Mouse (Mus musculus): ENCODE data around the gene Il1a. TPM values are rescaled to one million over a fixed set of nuclear protein-coding genes. Genes with fewer than 3 reads are reported as not detected.

The Il1a gene
- polyA plus RNA-seq, 1 experiment from 2014 or later, result 0.39 TPM

GRCm38 (mm10) chr2:129297589-129297982, 12.2 kb downstream of the Il1a start:
- Histone ChIP-seq H3K4me1 (peaks cover 15% of the 10 kb centered on the region), H3K4me3 (peak overlapping the region; percentile 73), H3K4me2 (replicated peaks) (peak overlapping the region; percentile 79), H3K27me3 (0 out of 2 replicates have a peak, but pooled peaks cover 2% of the 10 kb centered on the region), H3K27ac (peak overlapping the region; percentile 96), H3K9ac (peak overlapping the region; percentile 87), H3K9me3 (replicated peaks) (no peaks in the 10 kb centered on the region), H3K36me3 (no peaks in the 10 kb centered on the region)
- 3% methylated on average over 10 of the region's 10 CpGs for WGBS
- ATAC-seq (ENCODE audit: low FRiP score), result peak; percentile 84

DNA sequence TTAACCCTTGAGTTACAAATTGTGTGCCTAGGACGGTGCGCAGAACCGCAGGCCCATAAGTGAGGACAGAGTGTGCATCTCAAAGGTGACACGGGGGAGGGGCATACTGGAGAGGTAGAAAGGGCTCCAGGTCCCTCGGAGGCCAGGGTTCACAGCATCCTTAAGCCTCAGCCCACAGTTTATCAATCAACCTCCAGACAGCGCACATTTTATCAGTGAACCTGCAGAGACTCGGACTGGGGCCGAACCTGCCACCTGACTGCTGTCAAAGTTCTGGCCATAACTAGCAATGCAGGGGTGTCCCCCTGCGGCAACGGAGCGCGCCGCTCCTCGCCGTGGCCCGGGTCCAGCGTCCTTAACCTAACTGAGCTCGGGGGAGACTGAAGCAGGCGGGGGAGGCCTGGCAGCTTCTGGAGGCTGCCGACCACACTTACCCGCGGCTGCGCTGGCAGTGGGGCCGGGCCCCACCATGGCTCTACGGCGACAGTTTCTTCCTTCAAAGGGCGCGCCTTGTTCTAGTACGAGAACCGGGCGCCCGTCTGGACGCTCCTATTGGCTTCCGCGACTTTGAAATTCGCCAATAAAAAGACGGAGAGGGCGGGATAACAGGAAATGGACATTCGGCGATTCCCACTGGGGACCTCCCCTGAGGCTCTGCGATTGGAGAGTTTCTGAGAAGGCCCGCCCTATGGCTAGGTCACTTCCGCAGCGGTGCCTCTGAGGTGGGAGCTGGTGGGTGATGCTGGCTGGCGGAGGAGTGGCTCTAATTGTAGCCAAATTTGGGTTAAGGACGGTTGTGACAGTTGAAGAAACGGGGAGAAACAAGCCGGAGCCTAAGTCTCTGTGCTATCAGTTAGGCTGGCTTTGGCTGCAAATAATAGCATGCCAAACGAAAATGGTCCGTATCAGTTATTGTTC, 12.8 kb downstream of the Il1a start, which contains the start of gene Ckap2l:
Gene Ckap2l, minus strand, starts transcription at position 542 of the 918 bp plus-strand sequence.
- no peaks in the 10 kb centered on the region for H3K9me3 ChIP-seq (replicated peaks)
- H3K4me2 ChIP-seq (replicated peaks), result peak within 1 kb of the TSS; percentile 79
- H3K36me3 ChIP-seq, result no peaks in the 10 kb centered on the region
- WGBS, result under 1% methylated on average over 49 of the region's 50 CpGs
- peak within 1 kb of the TSS; percentile 87 for H3K9ac ChIP-seq
- 0 out of 2 replicates have a peak, but pooled peaks cover 2% of the 10 kb centered on the region for H3K27me3 ChIP-seq
- H3K4me1 ChIP-seq, result peaks cover 15% of the 10 kb centered on the region
- H3K27ac ChIP-seq, result peak within 1 kb of the TSS; percentile 96
- H3K4me3 ChIP-seq, result peak within 1 kb of the TSS; percentile 73
- peak; percentile 100 for ATAC-seq (ENCODE audit: low FRiP score)

DNA sequence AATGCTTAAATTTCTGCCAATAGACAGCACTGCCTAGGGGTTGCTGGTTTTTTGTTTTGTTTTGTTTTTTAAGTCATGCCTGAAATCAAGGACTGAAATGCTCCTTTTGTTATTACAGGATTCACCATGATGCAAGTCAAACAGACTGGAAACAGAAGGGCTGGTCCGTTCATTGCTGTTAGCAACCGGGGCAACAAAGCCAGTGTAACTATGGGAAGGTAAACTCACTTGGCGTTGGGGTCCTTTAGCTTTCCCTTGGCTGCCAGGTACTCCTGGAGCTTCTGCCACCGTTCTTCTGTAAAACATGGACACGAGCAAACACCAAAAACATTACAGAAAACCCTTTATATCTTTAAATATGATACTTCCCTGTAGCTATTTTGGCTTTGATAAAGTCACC, 13.7 kb downstream of the Il1a start:
- ATAC-seq (ENCODE audit: low FRiP score), result no peak
- Histone ChIP-seq H3K27ac (no peak overlapping the region), H3K27me3 (0 out of 2 replicates have a peak, but pooled peaks cover 2% of the 10 kb centered on the region), H3K4me1 (peaks cover 15% of the 10 kb centered on the region), H3K4me3 (peak overlapping the region; percentile 73), H3K9me3 (replicated peaks) (no peaks in the 10 kb centered on the region), H3K4me2 (replicated peaks) (peak overlapping the region; percentile 70), H3K9ac (peak overlapping the region; percentile 70), H3K36me3 (peaks cover 2% of the 10 kb centered on the region; the same call in 1 of the 2 replicates)
- WGBS, result 63% methylated on average over 5 of the region's 5 CpGs

GRCm38 (mm10) chr2:129295075-129295474, 14.7 kb downstream of the Il1a start:
- H3K9ac ChIP-seq, result no peak overlapping the region
- peaks cover 4% of the 10 kb centered on the region; the same call in 1 of the 2 replicates for H3K36me3 ChIP-seq
- H3K4me3 ChIP-seq, result no peak overlapping the region
- whole genome bisulfite sequencing, result 90% methylated on average over 5 of the region's 5 CpGs
- H3K27ac ChIP-seq, result no peak overlapping the region
- no peaks in the 10 kb centered on the region for H3K27me3 ChIP-seq
- no peak for ATAC-seq (ENCODE audit: low FRiP score)
- H3K4me1 ChIP-seq, result peaks cover 15% of the 10 kb centered on the region
- H3K4me2 ChIP-seq (replicated peaks), result peak overlapping the region; percentile 70; the same call in 1 of the 2 replicates
- no peaks in the 10 kb centered on the region for H3K9me3 ChIP-seq (replicated peaks)

DNA sequence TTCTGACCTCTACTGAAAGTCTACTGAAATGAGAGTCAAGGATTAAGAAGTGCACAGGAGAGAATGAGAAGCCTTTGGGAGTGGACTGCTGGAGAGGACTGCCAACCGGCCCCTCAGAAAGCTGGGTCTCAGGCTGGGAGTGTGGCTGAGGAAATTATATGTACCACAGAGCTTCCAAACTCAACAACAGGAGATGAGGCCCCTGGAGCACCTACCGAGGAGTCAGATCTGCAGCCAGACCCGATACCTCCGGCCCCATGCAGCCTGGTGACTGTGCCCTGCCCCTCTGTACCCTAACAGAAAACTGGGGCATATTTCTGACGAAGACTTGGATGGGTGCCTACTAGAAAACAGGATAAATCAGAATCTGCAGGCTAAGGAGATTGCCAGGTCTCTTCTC, 35.9 kb downstream of the Il1a start:
- no peaks in the 10 kb centered on the region for H3K9me3 ChIP-seq (replicated peaks)
- no peak overlapping the region for H3K9ac ChIP-seq
- 98% methylated on average over 5 of the region's 5 CpGs for WGBS
- H3K27me3 ChIP-seq, result no peaks in the 10 kb centered on the region
- H3K4me2 ChIP-seq (replicated peaks), result no peak overlapping the region
- peaks cover 56% of the 10 kb centered on the region for H3K36me3 ChIP-seq
- no peak overlapping the region for H3K4me3 ChIP-seq
- no peak for ATAC-seq (ENCODE audit: low FRiP score)
- H3K4me1 ChIP-seq, result no peaks in the 10 kb centered on the region
- no peak overlapping the region for H3K27ac ChIP-seq

GRCm38 (mm10) chr2:129270621-129271020, 39.2 kb downstream of the Il1a start:
- Histone ChIP-seq H3K9ac (no peak overlapping the region), H3K9me3 (replicated peaks) (no peaks in the 10 kb centered on the region), H3K36me3 (peaks cover 72% of the 10 kb centered on the region), H3K4me1 (no peaks in the 10 kb centered on the region), H3K4me2 (replicated peaks) (no peak overlapping the region), H3K4me3 (no peak overlapping the region), H3K27me3 (no peaks in the 10 kb centered on the region), H3K27ac (no peak overlapping the region)
- no peak for ATAC-seq (ENCODE audit: low FRiP score)
- WGBS, result 88% methylated on average over 6 of the region's 9 CpGs

DNA sequence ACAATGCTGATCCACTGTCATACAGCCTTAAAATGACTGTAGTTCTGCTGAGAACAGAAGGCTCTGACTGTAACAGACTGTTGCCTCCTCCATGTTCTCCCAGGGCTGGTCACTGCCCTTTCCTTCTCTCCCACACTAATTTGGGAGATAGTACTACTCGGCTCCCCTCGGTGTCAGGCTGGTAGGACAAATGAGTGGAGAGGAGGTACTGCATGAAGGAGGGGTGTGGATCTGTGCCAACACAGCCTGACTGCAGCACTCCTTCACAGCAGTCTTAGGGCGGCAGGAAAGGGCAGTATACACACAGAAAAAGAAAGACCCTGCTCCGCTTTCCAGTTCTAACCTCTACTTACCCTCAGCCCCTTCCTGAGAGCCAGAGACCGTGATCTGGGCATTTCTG, 39.8 kb downstream of the Il1a start:
- Histone ChIP-seq H3K9ac (no peak overlapping the region), H3K9me3 (replicated peaks) (no peaks in the 10 kb centered on the region), H3K4me3 (no peak overlapping the region), H3K36me3 (peaks cover 68% of the 10 kb centered on the region), H3K4me1 (no peaks in the 10 kb centered on the region), H3K27me3 (no peaks in the 10 kb centered on the region), H3K27ac (no peak overlapping the region), H3K4me2 (replicated peaks) (no peak overlapping the region)
- no peak for ATAC-seq (ENCODE audit: low FRiP score)
- 90% methylated on average over 5 of the region's 5 CpGs for WGBS

GRCm38 (mm10) chr2:129269161-129269643, 40.6 kb downstream of the Il1a start:
- WGBS, result 95% methylated on average over 12 of the region's 12 CpGs
- Histone ChIP-seq H3K9ac (no peak overlapping the region), H3K4me1 (no peaks in the 10 kb centered on the region), H3K4me2 (replicated peaks) (no peak overlapping the region), H3K4me3 (no peak overlapping the region), H3K27me3 (no peaks in the 10 kb centered on the region), H3K36me3 (peaks cover 63% of the 10 kb centered on the region), H3K9me3 (replicated peaks) (no peaks in the 10 kb centered on the region), H3K27ac (no peak overlapping the region)
- ATAC-seq (ENCODE audit: low FRiP score), result no peak

DNA sequence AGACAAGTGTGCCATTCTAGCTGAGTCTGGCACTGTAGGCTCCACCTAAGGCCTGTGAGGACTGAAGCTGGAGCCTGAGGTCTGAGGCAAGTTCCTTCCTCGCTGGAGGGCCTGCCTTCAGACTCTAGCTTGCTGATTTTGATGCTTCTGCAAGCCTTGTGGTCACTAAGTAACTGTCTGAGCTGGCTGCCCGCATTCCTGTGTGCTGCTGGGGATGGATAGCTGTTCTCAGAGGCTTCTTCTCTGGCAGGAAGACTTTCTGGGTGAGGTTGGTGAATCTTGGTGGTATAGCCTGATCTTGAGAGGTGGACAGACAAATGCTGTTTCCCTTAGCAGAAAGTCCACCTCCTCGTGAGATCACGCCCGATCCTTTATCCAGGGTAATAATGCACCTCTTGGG, 42.0 kb downstream of the Il1a start:
- 93% methylated on average over 5 of the region's 5 CpGs for WGBS
- H3K4me2 ChIP-seq (replicated peaks), result no peak overlapping the region

DNA sequence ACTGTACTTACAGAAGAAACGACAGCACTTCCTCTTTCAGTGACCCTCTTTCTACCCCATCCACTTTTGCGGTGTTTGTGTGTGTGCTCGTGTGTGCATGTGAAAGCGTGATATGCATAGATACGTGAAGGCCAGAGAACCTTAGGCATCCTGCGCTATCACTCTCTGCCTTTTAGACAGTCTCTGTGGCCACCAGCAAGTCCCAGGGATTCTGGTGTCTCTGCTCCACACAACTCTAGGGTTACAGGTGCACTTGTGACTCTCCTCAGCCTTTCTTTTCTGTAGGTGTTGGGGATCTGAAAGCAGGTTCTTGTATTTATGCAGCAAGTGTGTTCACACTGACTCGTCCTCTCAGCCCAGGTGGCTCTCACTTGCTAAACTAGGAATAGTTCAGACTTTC, 44.5 kb downstream of the Il1a start:
- H3K36me3 ChIP-seq, result peaks cover 40% of the 10 kb centered on the region
- no peak overlapping the region for H3K9ac ChIP-seq
- no peak overlapping the region for H3K27ac ChIP-seq
- H3K9me3 ChIP-seq (replicated peaks), result no peaks in the 10 kb centered on the region
- no peak overlapping the region for H3K4me2 ChIP-seq (replicated peaks)
- H3K4me1 ChIP-seq, result no peaks in the 10 kb centered on the region
- no peak overlapping the region for H3K4me3 ChIP-seq
- H3K27me3 ChIP-seq, result no peaks in the 10 kb centered on the region
- 92% methylated on average over 7 of the region's 7 CpGs for WGBS
- ATAC-seq (ENCODE audit: low FRiP score), result no peak

More for the DNA sequence above, 42.0 kb downstream of the Il1a start:
- Histone ChIP-seq H3K9me3 (replicated peaks) (no peaks in the 10 kb centered on the region), H3K27me3 (no peaks in the 10 kb centered on the region), H3K27ac (no peak overlapping the region), H3K36me3 (peaks cover 52% of the 10 kb centered on the region), H3K9ac (no peak overlapping the region), H3K4me3 (no peak overlapping the region), H3K4me1 (no peaks in the 10 kb centered on the region)
- no peak for ATAC-seq (ENCODE audit: low FRiP score)

DNA sequence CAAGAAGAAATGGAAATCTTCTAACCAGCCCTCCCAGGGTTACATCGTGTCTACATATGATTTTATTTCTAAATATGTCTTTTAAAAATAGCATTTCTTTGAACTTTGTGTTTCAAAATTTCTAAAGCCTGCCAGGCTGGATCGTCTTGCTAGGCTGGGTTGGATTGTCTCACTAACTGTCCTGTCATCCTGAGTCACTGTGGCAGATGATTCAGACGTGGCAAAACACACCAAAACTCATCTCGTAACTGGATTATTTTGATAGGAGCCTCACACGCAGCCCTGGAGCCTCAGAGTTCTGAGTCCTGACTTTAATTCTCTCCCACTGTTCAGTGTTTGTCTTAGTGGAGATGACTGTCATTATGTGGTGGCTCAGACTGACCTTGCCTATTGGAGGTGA, 46.7 kb downstream of the Il1a start:
- no peak overlapping the region for H3K4me2 ChIP-seq (replicated peaks)
- peaks cover 18% of the 10 kb centered on the region for H3K36me3 ChIP-seq
- no peaks in the 10 kb centered on the region for H3K9me3 ChIP-seq (replicated peaks)
- ATAC-seq (ENCODE audit: low FRiP score), result no peak
- no peak overlapping the region for H3K27ac ChIP-seq
- H3K4me1 ChIP-seq, result 0 out of 2 replicates have a peak, but pooled peaks cover 3% of the 10 kb centered on the region
- H3K27me3 ChIP-seq, result no peaks in the 10 kb centered on the region
- no peak overlapping the region for H3K4me3 ChIP-seq
- H3K9ac ChIP-seq, result no peak overlapping the region
- 82% methylated on average over 5 of the region's 5 CpGs for WGBS

GRCm38 (mm10) chr2:129261151-129261794, 48.5 kb downstream of the Il1a start:
- no peaks in the 10 kb centered on the region for H3K27me3 ChIP-seq
- 0 out of 2 replicates have a peak, but pooled peaks cover under 1% of the 10 kb centered on the region for H3K36me3 ChIP-seq
- no peak overlapping the region for H3K4me3 ChIP-seq
- H3K27ac ChIP-seq, result no peak overlapping the region
- ATAC-seq (ENCODE audit: low FRiP score), result no peak
- no peaks in the 10 kb centered on the region for H3K9me3 ChIP-seq (replicated peaks)
- 56% methylated on average over 6 of the region's 6 CpGs for WGBS
- no peak overlapping the region for H3K4me2 ChIP-seq (replicated peaks)
- no peak overlapping the region for H3K9ac ChIP-seq
- H3K4me1 ChIP-seq, result 0 out of 2 replicates have a peak, but pooled peaks cover 3% of the 10 kb centered on the region
